Mouse (Mus musculus): ENCODE measurements around the gene Calhm2. TPM values are rescaled to one million over a fixed set of nuclear protein-coding genes. Genes with fewer than 3 reads are reported as not detected.
"Not testable (repeated sequence)": the region's sequence is repeated elsewhere in the genome, so short reads cannot be mapped to it uniquely, and the experiment has no call there.

Calhm2 gene
- polyA plus RNA-seq, 1 experiment: not detected

- Histone ChIP-seq H3K4me3 (replicated peaks) (no peak within 1 kb of the TSS), H3K27me3 (ENCODE audit: control insufficient read depth) (no peaks in the 10 kb centered on the region), H3K9me3 (ENCODE audit: control insufficient read depth, low read length) (no peaks in the 10 kb centered on the region), H3K4me1 (ENCODE audit: control insufficient read depth) (no peaks in the 10 kb centered on the region), H3K36me3 (ENCODE audit: control insufficient read depth) (no peaks in the 10 kb centered on the region)
- TF ChIP-seq TAL1 (IDR thresholded peaks at IDR 0.05; ENCODE audit: low read length): no peak
Observed at GRCm38 (mm10) chr19:47157664-47158063, 19.6 kb upstream of the Calhm2 start, which contains the start of gene Calhm3. Gene Calhm3, minus strand, starts transcription at chr19:47157764.

- TF ChIP-seq GATA1 (IDR thresholded peaks at IDR 0.05; ENCODE audit: low read length) (no peak), TAL1 (IDR thresholded peaks at IDR 0.05; ENCODE audit: low read length) (no peak)
- H3K36me3 ChIP-seq (ENCODE audit: control insufficient read depth): no peaks in the 10 kb centered on the region
- H3K4me3 ChIP-seq (replicated peaks): no peak overlapping the region
- no peaks in the 10 kb centered on the region for H3K9me3 ChIP-seq (ENCODE audit: control insufficient read depth, low read length)
- H3K27me3 ChIP-seq (ENCODE audit: control insufficient read depth): peaks cover 12% of the 10 kb centered on the region
- no peaks in the 10 kb centered on the region for H3K4me1 ChIP-seq (ENCODE audit: control insufficient read depth)
Observed at GRCm38 (mm10) chr19:47153767-47154166, 15.7 kb upstream of the Calhm2 start.

- no peaks in the 10 kb centered on the region for H3K4me1 ChIP-seq (ENCODE audit: control insufficient read depth)
- TF ChIP-seq TAL1 (IDR thresholded peaks at IDR 0.05; ENCODE audit: low read length): no peak
- TF ChIP-seq GATA1 (IDR thresholded peaks at IDR 0.05; ENCODE audit: low read length): no peak
- H3K36me3 ChIP-seq (ENCODE audit: control insufficient read depth): no peaks in the 10 kb centered on the region
- peaks cover 12% of the 10 kb centered on the region for H3K27me3 ChIP-seq (ENCODE audit: control insufficient read depth)
- no peaks in the 10 kb centered on the region for H3K9me3 ChIP-seq (ENCODE audit: control insufficient read depth, low read length)
- no peak overlapping the region for H3K4me3 ChIP-seq (replicated peaks)
Observed at GRCm38 (mm10) chr19:47152062-47152369, 13.9 kb upstream of the Calhm2 start.

- Histone ChIP-seq H3K9me3 (ENCODE audit: control insufficient read depth, low read length) (no peaks in the 10 kb centered on the region), H3K27me3 (ENCODE audit: control insufficient read depth) (peaks cover 12% of the 10 kb centered on the region), H3K4me3 (replicated peaks) (no peak overlapping the region)
Observed at GRCm38 (mm10) chr19:47151332-47152061, 13.4 kb upstream of the Calhm2 start.

GRCm38 (mm10) chr19:47149854-47150253, 11.8 kb upstream of the Calhm2 start:
- H3K27me3 ChIP-seq (ENCODE audit: control insufficient read depth): peaks cover 12% of the 10 kb centered on the region
- H3K9me3 ChIP-seq (ENCODE audit: control insufficient read depth, low read length): no peaks in the 10 kb centered on the region
- no peak overlapping the region for H3K4me3 ChIP-seq (replicated peaks)
- H3K4me1 ChIP-seq (ENCODE audit: control insufficient read depth): no peaks in the 10 kb centered on the region
- H3K36me3 ChIP-seq (ENCODE audit: control insufficient read depth): no peaks in the 10 kb centered on the region
- TF ChIP-seq GATA1 (IDR thresholded peaks at IDR 0.05; ENCODE audit: low read length) (no peak), TAL1 (IDR thresholded peaks at IDR 0.05; ENCODE audit: low read length) (no peak)

More at GRCm38 (mm10) chr19:47151332-47152061, 13.4 kb upstream of the Calhm2 start:
- no peaks in the 10 kb centered on the region for H3K36me3 ChIP-seq (ENCODE audit: control insufficient read depth)
- no peaks in the 10 kb centered on the region for H3K4me1 ChIP-seq (ENCODE audit: control insufficient read depth)
- TF ChIP-seq GATA1 (IDR thresholded peaks at IDR 0.05; ENCODE audit: low read length) (no peak), TAL1 (IDR thresholded peaks at IDR 0.05; ENCODE audit: low read length) (no peak)

- H3K4me3 ChIP-seq (replicated peaks): no peak overlapping the region
Observed at GRCm38 (mm10) chr19:47148267-47148847, 10.3 kb upstream of the Calhm2 start.

GRCm38 (mm10) chr19:47144154-47144553, 6.1 kb upstream of the Calhm2 start, which contains the start of gene Calhm1:
Gene Calhm1, minus strand, starts transcription at chr19:47144254.
- TF ChIP-seq GATA1 (IDR thresholded peaks at IDR 0.05; ENCODE audit: low read length): no peak
- no peak for TF ChIP-seq TAL1 (IDR thresholded peaks at IDR 0.05; ENCODE audit: low read length)
- Histone ChIP-seq H3K36me3 (ENCODE audit: control insufficient read depth) (no peaks in the 10 kb centered on the region), H3K27me3 (ENCODE audit: control insufficient read depth) (peaks cover 5% of the 10 kb centered on the region), H3K4me3 (replicated peaks) (no peak within 1 kb of the TSS), H3K4me1 (ENCODE audit: control insufficient read depth) (no peaks in the 10 kb centered on the region), H3K9me3 (ENCODE audit: control insufficient read depth, low read length) (no peaks in the 10 kb centered on the region)

More at GRCm38 (mm10) chr19:47148267-47148847, 10.3 kb upstream of the Calhm2 start:
- no peaks in the 10 kb centered on the region for H3K4me1 ChIP-seq (ENCODE audit: control insufficient read depth)
- peaks cover 12% of the 10 kb centered on the region for H3K27me3 ChIP-seq (ENCODE audit: control insufficient read depth)
- H3K36me3 ChIP-seq (ENCODE audit: control insufficient read depth): no peaks in the 10 kb centered on the region
- H3K9me3 ChIP-seq (ENCODE audit: control insufficient read depth, low read length): no peaks in the 10 kb centered on the region
- TF ChIP-seq TAL1 (IDR thresholded peaks at IDR 0.05; ENCODE audit: low read length) (no peak), GATA1 (IDR thresholded peaks at IDR 0.05; ENCODE audit: low read length) (no peak)

- Histone ChIP-seq H3K9me3 (ENCODE audit: control insufficient read depth, low read length) (no peaks in the 10 kb centered on the region), H3K36me3 (ENCODE audit: control insufficient read depth) (no peaks in the 10 kb centered on the region), H3K27me3 (ENCODE audit: control insufficient read depth) (peaks cover 22% of the 10 kb centered on the region), H3K4me3 (replicated peaks) (no peak overlapping the region), H3K4me1 (ENCODE audit: control insufficient read depth) (peaks cover 3% of the 10 kb centered on the region)
- TF ChIP-seq GATA1 (IDR thresholded peaks at IDR 0.05; ENCODE audit: low read length) (no peak), TAL1 (IDR thresholded peaks at IDR 0.05; ENCODE audit: low read length) (no peak)
Observed at GRCm38 (mm10) chr19:47142438-47142837, 4.3 kb upstream of the Calhm2 start.

GRCm38 (mm10) chr19:47139611-47140010, 1.5 kb upstream of the Calhm2 start:
- not testable (repeated sequence) for H3K4me3 ChIP-seq (replicated peaks); H3K36me3 ChIP-seq (ENCODE audit: control insufficient read depth); H3K9me3 ChIP-seq (ENCODE audit: control insufficient read depth, low read length)
- Histone ChIP-seq H3K27me3 (ENCODE audit: control insufficient read depth) (peaks cover 27% of the 10 kb centered on the region), H3K4me1 (ENCODE audit: control insufficient read depth) (peaks cover 11% of the 10 kb centered on the region)

All from erythroblast, embryonic 14.5 days (primary cell).